Mouse (Mus musculus) intestine, embryonic 14.5 days (tissue): ENCODE measurements around the gene Asb8. TPM values are rescaled to one million over a fixed set of nuclear protein-coding genes. Genes with fewer than 3 reads are reported as not detected.

Experiments
- ATAC-seq: fragments of 200-750 bp; cut with Nextera tagmentation; replicated peaks from 2 replicates; pipeline ENCODE4 v1.8.0; 2017; ENCODE audit warnings: low read depth, moderate number of reproducible peaks, moderate TSS enrichment, moderate library complexity; ENCODE audit not compliant: low FRiP score, low TSS enrichment
- DNase-seq: peaks from one replicate; pipeline ENCODE4 v3.0.0-alpha.2; 2018; ENCODE audit warnings: low spot score
- H3K27ac ChIP-seq: fragments of 300-500 bp; sonication (generic); 2 replicates; pipeline ENCODE4 v1.5.1; 2014; ENCODE audit warnings: low read depth, mild to moderate bottlenecking, control low read depth
- H3K27me3 ChIP-seq: fragments of 300-500 bp; sonication (generic); replicated peaks from 2 replicates; pipeline ENCODE4 v1.6.1; 2014; ENCODE audit warnings: low read length, control low read depth; ENCODE audit not compliant: control insufficient read depth, insufficient read depth
- H3K36me3 ChIP-seq: fragments of 300-500 bp; sonication (generic); 2 replicates; pipeline ENCODE4 v1.6.1; 2014; ENCODE audit warnings: low read length, control low read depth; ENCODE audit not compliant: control insufficient read depth, insufficient read depth
- H3K4me1 ChIP-seq: fragments of 300-500 bp; sonication (generic); replicated peaks from 2 replicates; pipeline ENCODE4 v1.6.1; 2014; ENCODE audit warnings: low read length, control low read depth, mixed read lengths; ENCODE audit not compliant: control insufficient read depth, insufficient read depth
- H3K4me2 ChIP-seq: fragments of 300-500 bp; sonication (generic); 2 replicates; pipeline ENCODE4 v1.6.1; 2014; ENCODE audit warnings: low read length
- H3K4me3 ChIP-seq: fragments of 300-500 bp; sonication (generic); 2 replicates; pipeline ENCODE4 v1.5.1; 2014; ENCODE audit warnings: low read depth, low read length, control low read depth, mixed read lengths
- H3K9ac ChIP-seq: fragments of 300-500 bp; sonication (generic); 2 replicates; pipeline ENCODE4 v1.6.1; 2014; ENCODE audit warnings: mild to moderate bottlenecking, low read length
- H3K9me3 ChIP-seq: fragments of 300-500 bp; sonication (generic); 2 replicates; pipeline ENCODE4 v1.6.1; 2016; ENCODE audit warnings: low read length, control low read depth; ENCODE audit not compliant: control insufficient read depth
- WGBS: fragments of 180-500 bp; shearing (Covaris S2); extraction: QIAGEN DNeasy Blood & Tissue Kit; methylation state at CpG from one replicate; pipeline ENCODE4 v1.1.7; 2014; 5-methylcytosine and 5-hydroxymethylcytosine counted together
- polyA plus RNA-seq: library from polyadenylated mRNA; unstranded; fragments of >200 nt; fragmentation: Nextera tagmentation; extraction: Ambion mirVana; gene quantifications from 2 replicates; pipeline ENCODE4 v1.2.1, GENCODE M21; 2014

Asb8 gene
- 47.7 and 50.3 TPM in 2 replicates for polyA plus RNA-seq

GRCm38 (mm10) chr15:98165525-98165924 lies at the start of gene Asb8:
Asb8 (minus strand) TSS chr15:98165625.
- no peak for DNase-seq
- WGBS, result 85% methylated on average over 5 of the region's 5 CpGs
- no peak for ATAC-seq

GRCm38 (mm10) chr15:98214130-98214529 lies 48.7 kb upstream of the Asb8 start:
- Histone ChIP-seq H3K27ac (no peak overlapping the region), H3K27me3 (no peaks in the 10 kb centered on the region), H3K36me3 (no peaks in the 10 kb centered on the region), H3K4me1 (no peaks in the 10 kb centered on the region), H3K9me3 (no peaks in the 10 kb centered on the region), H3K9ac (no peak overlapping the region), H3K4me2 (no peak overlapping the region), H3K4me3 (no peak overlapping the region)
- ATAC-seq (no peak), DNase-seq (no peak)
- WGBS, result 69% methylated on average over 5 of the region's 5 CpGs

More at GRCm38 (mm10) chr15:98165525-98165924, at the start of gene Asb8:
- Histone ChIP-seq H3K9me3 (no peaks in the 10 kb centered on the region), H3K27me3 (peaks cover 53% of the 10 kb centered on the region), H3K27ac (no peak within 1 kb of the TSS), H3K9ac (no peak within 1 kb of the TSS), H3K4me3 (no peak within 1 kb of the TSS), H3K36me3 (no peaks in the 10 kb centered on the region), H3K4me1 (no peaks in the 10 kb centered on the region; the same call in 1 of the 2 replicates), H3K4me2 (no peak within 1 kb of the TSS)

- Histone ChIP-seq H3K27me3 (no peaks in the 10 kb centered on the region), H3K4me1 (no peaks in the 10 kb centered on the region), H3K4me3 (no peak overlapping the region), H3K9ac (no peak overlapping the region), H3K4me2 (no peak overlapping the region), H3K36me3 (no peaks in the 10 kb centered on the region), H3K9me3 (no peaks in the 10 kb centered on the region), H3K27ac (no peak overlapping the region)
- no peak for DNase-seq
- ATAC-seq, result no peak
- 75% methylated on average over 5 of the region's 5 CpGs for WGBS
Measured at GRCm38 (mm10) chr15:98213336-98213870, 48.0 kb upstream of the Asb8 start.

GRCm38 (mm10) chr15:98209676-98210075 lies 44.3 kb upstream of the Asb8 start:
- no peak overlapping the region for H3K27ac ChIP-seq
- ATAC-seq, result no peak
- H3K27me3 ChIP-seq, result no peaks in the 10 kb centered on the region
- DNase-seq, result no peak
- H3K9ac ChIP-seq, result no peak overlapping the region
- no peak overlapping the region for H3K4me3 ChIP-seq
- H3K9me3 ChIP-seq, result no peaks in the 10 kb centered on the region
- WGBS, result 79% methylated on average over 7 of the region's 7 CpGs
- H3K36me3 ChIP-seq, result no peaks in the 10 kb centered on the region
- H3K4me1 ChIP-seq, result no peaks in the 10 kb centered on the region
- no peak overlapping the region for H3K4me2 ChIP-seq

- H3K4me1 ChIP-seq, result no peaks in the 10 kb centered on the region
- H3K4me2 ChIP-seq, result no peak within 1 kb of the TSS
- no peaks in the 10 kb centered on the region for H3K27me3 ChIP-seq
- DNase-seq, result no peak
- no peak for ATAC-seq
- H3K9ac ChIP-seq, result no peak within 1 kb of the TSS
- 62% methylated on average over 3 of the region's 3 CpGs for WGBS
- no peak within 1 kb of the TSS for H3K27ac ChIP-seq
- no peaks in the 10 kb centered on the region for H3K9me3 ChIP-seq
- H3K36me3 ChIP-seq, result no peaks in the 10 kb centered on the region
- H3K4me3 ChIP-seq, result no peak within 1 kb of the TSS
Measured at GRCm38 (mm10) chr15:98195442-98195841, 30.0 kb upstream of the Asb8 start, which contains the start of gene Olfr288. Olfr288 (minus strand) TSS chr15:98195542.

GRCm38 (mm10) chr15:98184456-98184855 lies 19.0 kb upstream of the Asb8 start:
- Histone ChIP-seq H3K9ac (no peak overlapping the region), H3K4me2 (no peak overlapping the region), H3K27me3 (0 out of 2 replicates have a peak, but pooled peaks cover 1% of the 10 kb centered on the region), H3K9me3 (no peaks in the 10 kb centered on the region), H3K27ac (no peak overlapping the region), H3K4me1 (peaks cover 4% of the 10 kb centered on the region), H3K4me3 (no peak overlapping the region), H3K36me3 (no peaks in the 10 kb centered on the region)
- WGBS, result 52% methylated on average over 4 of the region's 4 CpGs
- ATAC-seq (no peak), DNase-seq (no peak)

GRCm38 (mm10) chr15:98181856-98182570 lies 16.6 kb upstream of the Asb8 start:
- ATAC-seq, result no peak
- no peak overlapping the region for H3K9ac ChIP-seq
- 66% methylated on average over 12 of the region's 12 CpGs for WGBS
- no peak overlapping the region for H3K4me3 ChIP-seq
- H3K36me3 ChIP-seq, result no peaks in the 10 kb centered on the region
- 0 out of 2 replicates have a peak, but pooled peaks cover 14% of the 10 kb centered on the region for H3K27me3 ChIP-seq
- no peaks in the 10 kb centered on the region for H3K9me3 ChIP-seq
- H3K27ac ChIP-seq, result no peak overlapping the region
- H3K4me2 ChIP-seq, result peak overlapping the region; percentile 53; the same call in 1 of the 2 replicates
- DNase-seq, result no peak
- H3K4me1 ChIP-seq, result peaks cover 4% of the 10 kb centered on the region

- peak overlapping the region; percentile 53 for H3K4me2 ChIP-seq
- peaks cover 4% of the 10 kb centered on the region for H3K4me1 ChIP-seq
- peak overlapping the region; percentile 48 for H3K4me3 ChIP-seq
- 0 out of 2 replicates have a peak, but pooled peaks cover 18% of the 10 kb centered on the region for H3K27me3 ChIP-seq
- peak overlapping the region; percentile 23; the same call in 1 of the 2 replicates for H3K9ac ChIP-seq
- under 1% methylated on average over 30 of the region's 30 CpGs for WGBS
- H3K9me3 ChIP-seq, result no peaks in the 10 kb centered on the region
- peak overlapping the region; percentile 29; the same call in 1 of the 2 replicates for H3K27ac ChIP-seq
- H3K36me3 ChIP-seq, result no peaks in the 10 kb centered on the region
- peak; percentile 93 for DNase-seq
- ATAC-seq, result peak; percentile 96
Measured at GRCm38 (mm10) chr15:98181132-98181711, 15.8 kb upstream of the Asb8 start.
